Mouse (Mus musculus) megakaryocyte, adult 5-6 weeks (primary cell): ENCODE data around the gene Olfm1. TPM values are rescaled to one million over a fixed set of nuclear protein-coding genes. Genes with fewer than 3 reads are reported as not detected.

ENCODE experiments used
- total RNA-seq, 2 experiments: library from RNA; stranded (forward) in 1 of 2; stranded (reverse) in 1 of 2; fragments of 153-499, 151-499 nt in 1 of 2; fragments of 221-1000, 200-1000 nt in 1 of 2; gene quantifications; 2 replicates each; pipeline versions ENCODE4 v1.2.3 to v1.2.4; 2015 to 2017

Gene Olfm1
- total RNA-seq, 2 experiments from 2014 or later: 67.4 to 101 TPM

Other genes with a start within 250 kb of the Olfm1 start
- gene Fcnb, start 108.1 kb upstream of the Olfm1 start, total RNA-seq (2015): 121 and 124 TPM in 2 replicates
- 79.0 and 92.1 TPM in 2 replicates for gene Fcnb, start 108.1 kb upstream of the Olfm1 start, total RNA-seq (2017)